In genomic region chr2:33801760-33802159, GRCm38 (mm10) we compare ENCODE assay signal across 24 mouse cellular contexts.
A peak's percentile ranks its signal among the peaks of the same experiment; 100 is the strongest.
DNase-seq lines count a peak whose midpoint lies in the region; ATAC-seq and TF ChIP-seq lines count a peak whose summit lies in the region.
"Had no signal": no experiment of that assay in that cellular context is flagged by ENCODE, and none has a peak within 500 bp of the region (broad histone marks: within the 10 kb centered on the region; RNA-seq: fewer than 3 reads in every experiment).

No protein-coding gene starts in this region.

- TF ChIP-seq CTCF in gastrocnemius, adult 2 months (IDR thresholded peaks at IDR 0.05): no peak

- H3K4me3 ChIP-seq in gastrocnemius, adult 2 months: peak overlapping the region; percentile 44
- no peak overlapping the region for H3K4me3 ChIP-seq in midbrain, embryonic 13.5 days (replicated peaks)
- no peak overlapping the region for H3K4me3 ChIP-seq in midbrain, embryonic 10.5 days
- H3K4me3 ChIP-seq: embryonic facial prominence, embryonic 12.5 days; heart, embryonic 13.5 days; hindbrain, embryonic 13.5 days; kidney, embryonic 15.5 days; neural tube, embryonic 13.5 days had no signal

- H3K36me3 ChIP-seq in midbrain, embryonic 13.5 days: peaks cover 37% of the 10 kb centered on the region
- H3K36me3 ChIP-seq in midbrain, embryonic 10.5 days: peaks cover 38% of the 10 kb centered on the region

- WGBS in midbrain, embryonic 13.5 days: 55% methylated on average over 13 of the region's 13 CpGs
- WGBS in midbrain, embryonic 10.5 days: 80% methylated on average over 13 of the region's 13 CpGs

- peaks cover 53% of the 10 kb centered on the region for H3K4me1 ChIP-seq in midbrain, embryonic 13.5 days (replicated peaks)
- peaks cover 18% of the 10 kb centered on the region; the same call in 1 of the 2 replicates for H3K4me1 ChIP-seq in midbrain, embryonic 10.5 days
- H3K4me1 ChIP-seq: kidney, embryonic 15.5 days had no signal

- no peak overlapping the region for H3K4me2 ChIP-seq in midbrain, embryonic 13.5 days (replicated peaks)
- H3K4me2 ChIP-seq: embryonic facial prominence, embryonic 12.5 days; heart, embryonic 13.5 days; hindbrain, embryonic 13.5 days; kidney, embryonic 15.5 days; liver, embryonic 11.5 days; neural tube, embryonic 13.5 days had no signal

- no peak overlapping the region for H3K9ac ChIP-seq in midbrain, embryonic 13.5 days (replicated peaks)
- H3K9ac ChIP-seq: embryonic facial prominence, embryonic 12.5 days; heart, embryonic 13.5 days; hindbrain, embryonic 13.5 days; kidney, embryonic 15.5 days; neural tube, embryonic 13.5 days had no signal

- intact Hi-C loops in gastrocnemius, adult 2 months (cut with DNase I): no loop called here

- DNase-seq in embryo, embryonic 10.5 days (ENCODE audit: low spot score): peak; percentile 17
- no peak for DNase-seq in embryo, embryonic 10 days (ENCODE audit: low spot score)
- peak; percentile 55 for DNase-seq in gastrocnemius, adult 2 months
- no peak for DNase-seq in gastrocnemius, postnatal 10 days
- DNase-seq in midbrain, embryonic 10.5 days (ENCODE audit: low spot score): no peak
- DNase-seq in skeletal muscle tissue, adult 2 months (ENCODE audit: low read depth, low spot score): peak; percentile 13
- no peak for DNase-seq in cerebellum, adult 8-10 months
- DNase-seq: adrenal gland, postnatal 36 days; cerebellum, adult 2 months; heart, adult 11 months; kidney, postnatal 4 days; midbrain, embryonic 14.5 days had no signal

- H3K9me3 ChIP-seq in midbrain, embryonic 13.5 days: no peaks in the 10 kb centered on the region
- H3K9me3 ChIP-seq in midbrain, embryonic 10.5 days (replicated peaks): no peaks in the 10 kb centered on the region
- H3K9me3 ChIP-seq: embryonic facial prominence, embryonic 12.5 days; heart, embryonic 13.5 days; hindbrain, embryonic 13.5 days; kidney, embryonic 15.5 days; neural tube, embryonic 13.5 days had no signal

- no peaks in the 10 kb centered on the region for H3K27me3 ChIP-seq in midbrain, embryonic 13.5 days
- no peaks in the 10 kb centered on the region for H3K27me3 ChIP-seq in midbrain, embryonic 10.5 days (ENCODE audit: low read depth, poor library complexity, severe bottlenecking)
- H3K27me3 ChIP-seq: embryonic facial prominence, embryonic 12.5 days; heart, embryonic 13.5 days; hindbrain, embryonic 13.5 days; kidney, embryonic 15.5 days; neural tube, embryonic 13.5 days; Patski had no signal

- H3K27ac ChIP-seq in gastrocnemius, adult 2 months: peak overlapping the region; percentile 53
- peak overlapping the region; percentile 32; the same call in 1 of the 2 replicates for H3K27ac ChIP-seq in midbrain, embryonic 13.5 days
- H3K27ac ChIP-seq in midbrain, embryonic 10.5 days (replicated peaks): no peak overlapping the region
- H3K27ac ChIP-seq: embryonic facial prominence, embryonic 12.5 days; heart, embryonic 13.5 days; kidney, embryonic 15.5 days; neural tube, embryonic 13.5 days; stomach, postnatal 0 days had no signal

- no peak for ATAC-seq in midbrain, embryonic 13.5 days
- ATAC-seq: activated CD4-positive, CD25-positive, alpha-beta regulatory T cell, adult 4 months; CD4-positive, CD25-positive, alpha-beta regulatory T cell, adult 4 months; intestine, postnatal 0 days; Patski had no signal

Comparison
In these comparisons a context has a peak if more than half of its experiments do, and no peak if none do; other contexts are left out.
1. DNase-seq: peak in embryo, embryonic 10.5 days (single experiment), gastrocnemius, adult 2 months (single experiment) and skeletal muscle tissue, adult 2 months (single experiment); none in embryo, embryonic 10 days (single experiment), gastrocnemius, postnatal 10 days (single experiment), midbrain, embryonic 10.5 days (single experiment) and cerebellum, adult 8-10 months (single experiment).